Mouse (Mus musculus): ENCODE measurements at regions not wholly inside any gene's neighbourhood (a gene's known extent, or its start where the extent isn't known, plus 50 kb on each side); places are given as distances from the start of the nearest gene placed in this dataset.

- DNase-seq: no peak
Measured at GRCm38 (mm10) chr13:60237091-60237490, 59.9 kb upstream of the Gas1 start.

GRCm38 (mm10) chr13:60242447-60243109 is 65.4 kb upstream of the Gas1 start:
- peak; percentile 37 for DNase-seq

GRCm38 (mm10) chr13:60243110-60243481 is 65.9 kb upstream of the Gas1 start:
- no peak for DNase-seq

- no peak for DNase-seq
Measured at GRCm38 (mm10) chr13:60255162-60255561, 78.0 kb upstream of the Gas1 start.

GRCm38 (mm10) chr13:60255715-60256114 is 78.5 kb upstream of the Gas1 start:
- peak; percentile 14 for DNase-seq

- DNase-seq: no peak
Measured at GRCm38 (mm10) chr13:60256997-60257396, 79.8 kb upstream of the Gas1 start.

GRCm38 (mm10) chr13:60257878-60258277 is 80.7 kb upstream of the Gas1 start:
- DNase-seq: peak; percentile 35

GRCm38 (mm10) chr13:60262449-60263028 is 85.4 kb upstream of the Gas1 start:
- peak; percentile 48 for DNase-seq

- no peak for DNase-seq
Measured at GRCm38 (mm10) chr13:60264504-60264903, 87.3 kb upstream of the Gas1 start.

GRCm38 (mm10) chr13:60267557-60267956 is 90.4 kb upstream of the Gas1 start:
- peak; percentile 58 for DNase-seq

GRCm38 (mm10) chr13:60268256-60268655 is 91.1 kb upstream of the Gas1 start:
- no peak for DNase-seq

- DNase-seq: peak; percentile 27
Measured at GRCm38 (mm10) chr13:60269406-60269841, 92.3 kb upstream of the Gas1 start.

- no peak for DNase-seq
Measured at GRCm38 (mm10) chr13:60270526-60270925, 93.4 kb upstream of the Gas1 start.

GRCm38 (mm10) chr13:60273331-60273730 is 96.2 kb upstream of the Gas1 start:
- DNase-seq: peak; percentile 56

GRCm38 (mm10) chr13:60282543-60283251 is 105.5 kb upstream of the Gas1 start:
- no peak for DNase-seq

GRCm38 (mm10) chr13:60286525-60287224 is 109.5 kb upstream of the Gas1 start:
- no peak for DNase-seq

- no peak for DNase-seq
Measured at GRCm38 (mm10) chr13:60289650-60290049, 112.5 kb upstream of the Gas1 start.

GRCm38 (mm10) chr13:60290820-60291219 is 113.7 kb upstream of the Gas1 start:
- DNase-seq: no peak

GRCm38 (mm10) chr13:60291344-60291743 is 114.2 kb upstream of the Gas1 start:
- no peak for DNase-seq

- peak; percentile 58 for DNase-seq
Measured at GRCm38 (mm10) chr13:60296201-60296895, 119.2 kb upstream of the Gas1 start.

- no peak for DNase-seq
Measured at GRCm38 (mm10) chr13:60296896-60297275, 119.7 kb upstream of the Gas1 start.

- DNase-seq: peak; percentile 44
Measured at GRCm38 (mm10) chr13:60298575-60298974, 121.4 kb upstream of the Gas1 start.

- DNase-seq: peak; percentile 29
Measured at GRCm38 (mm10) chr13:60299076-60299475, 121.9 kb upstream of the Gas1 start.

Measured in kidney, postnatal 10 days (tissue).